Mouse (Mus musculus) embryonic facial prominence, embryonic 11.5 days (tissue): ENCODE measurements around the gene Lipc. TPM values are rescaled to one million over a fixed set of nuclear protein-coding genes. Genes with fewer than 3 reads are reported as not detected.

Experiments
- microRNA-seq: library from miRNA; unstranded; fragments of <30 nt; microRNA quantifications from one replicate; pipeline ENCODE4, GENCODE M21; 2016; ENCODE audit warnings: borderline number of aligned reads
- polyA plus RNA-seq: library from polyadenylated mRNA; unstranded; fragments of >200 nt; fragmentation: Nextera tagmentation; extraction: Ambion mirVana; gene quantifications from 2 replicates; pipeline ENCODE4 v1.2.1, GENCODE M21; 2014

Lipc gene
- polyA plus RNA-seq, 1 experiment from 2014 or later: not detected

Small RNA genes within 50 kb of the gene (microRNA-seq; reads per million reads assigned to microRNA genes)
- not detected for gene Gm25149

Other genes with a start within 250 kb of the Lipc start
- 0.17 TPM in 2 replicates for gene Aqp9, start 216.5 kb upstream of the Lipc start, polyA plus RNA-seq